Mouse (Mus musculus): ENCODE data around the gene Panx2. TPM values are rescaled to one million over a fixed set of nuclear protein-coding genes. Genes with fewer than 3 reads are reported as not detected.

The Panx2 gene
- not detected in 2 replicates for polyA plus RNA-seq (2015; fragmentation: Nextera tagmentation; extraction: Ambion mirVana)

GRCm38 (mm10) chr15:89059161-89059931 lies at the start of gene Panx2:
Gene Panx2 (plus strand): TSS chr15:89059734.
- Histone ChIP-seq H3K4me3 (replicated peaks) (peak within 1 kb of the TSS; percentile 43), H3K27ac (replicated peaks) (no peak within 1 kb of the TSS), H3K4me1 (replicated peaks) (peaks cover 8% of the 10 kb centered on the region; the same call in 1 of the 2 replicates), H3K9me3 (replicated peaks) (no peaks in the 10 kb centered on the region), H3K27me3 (peaks cover 85% of the 10 kb centered on the region), H3K9ac (no peak within 1 kb of the TSS), H3K4me2 (peak within 1 kb of the TSS; percentile 67), H3K36me3 (replicated peaks) (no peaks in the 10 kb centered on the region)
- WGBS (ENCODE audit: insufficient replicate concordance), result 3% methylated on average over 41 of the region's 57 CpGs
- no peak for ATAC-seq (ENCODE audit: insufficient read depth)

GRCm38 (mm10) chr15:89016722-89017121 lies 42.8 kb upstream of the Panx2 start:
- 55% methylated on average over 3 of the region's 3 CpGs for WGBS (ENCODE audit: insufficient replicate concordance)
- Histone ChIP-seq H3K9ac (no peak overlapping the region), H3K36me3 (replicated peaks) (no peaks in the 10 kb centered on the region), H3K9me3 (replicated peaks) (no peaks in the 10 kb centered on the region), H3K4me2 (no peak overlapping the region), H3K4me3 (replicated peaks) (no peak overlapping the region), H3K27me3 (no peaks in the 10 kb centered on the region), H3K4me1 (replicated peaks) (no peaks in the 10 kb centered on the region), H3K27ac (replicated peaks) (no peak overlapping the region)
- no peak for ATAC-seq (ENCODE audit: insufficient read depth)

- WGBS (ENCODE audit: insufficient replicate concordance), result 53% methylated on average over 7 of the region's 7 CpGs
- no peak overlapping the region for H3K9ac ChIP-seq
- no peak for ATAC-seq (ENCODE audit: insufficient read depth)
- no peak overlapping the region for H3K4me3 ChIP-seq (replicated peaks)
- H3K4me2 ChIP-seq, result no peak overlapping the region
- H3K9me3 ChIP-seq (replicated peaks), result no peaks in the 10 kb centered on the region
- no peaks in the 10 kb centered on the region for H3K27me3 ChIP-seq
- H3K4me1 ChIP-seq (replicated peaks), result no peaks in the 10 kb centered on the region
- no peak overlapping the region for H3K27ac ChIP-seq (replicated peaks)
- H3K36me3 ChIP-seq (replicated peaks), result no peaks in the 10 kb centered on the region
Observed at GRCm38 (mm10) chr15:89020085-89020484, 39.4 kb upstream of the Panx2 start.

- Histone ChIP-seq H3K4me2 (no peak overlapping the region), H3K9ac (no peak overlapping the region), H3K27me3 (no peaks in the 10 kb centered on the region), H3K27ac (replicated peaks) (no peak overlapping the region), H3K36me3 (replicated peaks) (no peaks in the 10 kb centered on the region), H3K4me3 (replicated peaks) (no peak overlapping the region), H3K9me3 (replicated peaks) (no peaks in the 10 kb centered on the region), H3K4me1 (replicated peaks) (no peaks in the 10 kb centered on the region)
- WGBS (ENCODE audit: insufficient replicate concordance), result 68% methylated on average over 7 of the region's 7 CpGs
- no peak for ATAC-seq (ENCODE audit: insufficient read depth)
Observed at GRCm38 (mm10) chr15:89020492-89020891, 39.0 kb upstream of the Panx2 start.

GRCm38 (mm10) chr15:89044381-89044780 lies 15.2 kb upstream of the Panx2 start:
- Histone ChIP-seq H3K9me3 (replicated peaks) (no peaks in the 10 kb centered on the region), H3K4me3 (replicated peaks) (no peak overlapping the region), H3K27ac (replicated peaks) (no peak overlapping the region), H3K36me3 (replicated peaks) (no peaks in the 10 kb centered on the region), H3K4me2 (no peak overlapping the region), H3K9ac (no peak overlapping the region), H3K4me1 (replicated peaks) (no peaks in the 10 kb centered on the region), H3K27me3 (no peaks in the 10 kb centered on the region)
- no peak for ATAC-seq (ENCODE audit: insufficient read depth)
- 65% methylated on average over 5 of the region's 5 CpGs for WGBS (ENCODE audit: insufficient replicate concordance)

GRCm38 (mm10) chr15:89046356-89046755 lies 13.2 kb upstream of the Panx2 start:
- no peak overlapping the region for H3K27ac ChIP-seq (replicated peaks)
- no peak overlapping the region for H3K4me3 ChIP-seq (replicated peaks)
- no peak overlapping the region for H3K9ac ChIP-seq
- no peaks in the 10 kb centered on the region for H3K4me1 ChIP-seq (replicated peaks)
- H3K4me2 ChIP-seq, result no peak overlapping the region
- H3K27me3 ChIP-seq, result no peaks in the 10 kb centered on the region
- H3K9me3 ChIP-seq (replicated peaks), result no peaks in the 10 kb centered on the region
- no peak for ATAC-seq (ENCODE audit: insufficient read depth)
- no peaks in the 10 kb centered on the region for H3K36me3 ChIP-seq (replicated peaks)
- 52% methylated on average over 4 of the region's 4 CpGs for WGBS (ENCODE audit: insufficient replicate concordance)

- Histone ChIP-seq H3K27ac (replicated peaks) (no peak overlapping the region), H3K36me3 (replicated peaks) (no peaks in the 10 kb centered on the region), H3K4me3 (replicated peaks) (no peak overlapping the region), H3K9ac (no peak overlapping the region), H3K4me2 (no peak overlapping the region), H3K9me3 (replicated peaks) (no peaks in the 10 kb centered on the region), H3K4me1 (replicated peaks) (0 out of 2 replicates have a peak, but pooled peaks cover 4% of the 10 kb centered on the region), H3K27me3 (peaks cover 49% of the 10 kb centered on the region)
- WGBS (ENCODE audit: insufficient replicate concordance), result 61% methylated on average over 7 of the region's 7 CpGs
- no peak for ATAC-seq (ENCODE audit: insufficient read depth)
Observed at GRCm38 (mm10) chr15:89054666-89055065, 4.9 kb upstream of the Panx2 start.

GRCm38 (mm10) chr15:89058736-89059135 lies 798 bp upstream of the Panx2 start:
- 31% methylated on average over 6 of the region's 6 CpGs for WGBS (ENCODE audit: insufficient replicate concordance)
- Histone ChIP-seq H3K4me3 (replicated peaks) (no peak overlapping the region), H3K9ac (no peak overlapping the region), H3K27me3 (peaks cover 79% of the 10 kb centered on the region), H3K4me2 (no peak overlapping the region), H3K4me1 (replicated peaks) (peaks cover 8% of the 10 kb centered on the region; the same call in 1 of the 2 replicates), H3K9me3 (replicated peaks) (no peaks in the 10 kb centered on the region), H3K36me3 (replicated peaks) (no peaks in the 10 kb centered on the region), H3K27ac (replicated peaks) (no peak overlapping the region)
- no peak for ATAC-seq (ENCODE audit: insufficient read depth)

GRCm38 (mm10) chr15:89060032-89060681 lies 623 bp downstream of the Panx2 start:
- 3% methylated on average over 47 of the region's 48 CpGs for WGBS (ENCODE audit: insufficient replicate concordance)
- Histone ChIP-seq H3K4me3 (replicated peaks) (peak overlapping the region; percentile 43), H3K9me3 (replicated peaks) (no peaks in the 10 kb centered on the region), H3K27me3 (peaks cover 90% of the 10 kb centered on the region), H3K9ac (no peak overlapping the region), H3K4me2 (peak overlapping the region; percentile 67), H3K4me1 (replicated peaks) (peaks cover 8% of the 10 kb centered on the region; the same call in 1 of the 2 replicates), H3K27ac (replicated peaks) (no peak overlapping the region), H3K36me3 (replicated peaks) (no peaks in the 10 kb centered on the region)
- no peak for ATAC-seq (ENCODE audit: insufficient read depth)

GRCm38 (mm10) chr15:89060811-89061460 lies 1.4 kb downstream of the Panx2 start:
- peaks cover 93% of the 10 kb centered on the region for H3K27me3 ChIP-seq

More at GRCm38 (mm10) chr15:89060811-89061460, 1.4 kb downstream of the Panx2 start:
- H3K9me3 ChIP-seq (replicated peaks), result no peaks in the 10 kb centered on the region
- ATAC-seq (ENCODE audit: insufficient read depth), result no peak
- peaks cover 8% of the 10 kb centered on the region; the same call in 1 of the 2 replicates for H3K4me1 ChIP-seq (replicated peaks)
- no peak overlapping the region for H3K9ac ChIP-seq
- 65% methylated on average over 12 of the region's 12 CpGs for WGBS (ENCODE audit: insufficient replicate concordance)
- H3K4me3 ChIP-seq (replicated peaks), result no peak overlapping the region
- H3K36me3 ChIP-seq (replicated peaks), result no peaks in the 10 kb centered on the region
- no peak overlapping the region for H3K27ac ChIP-seq (replicated peaks)
- H3K4me2 ChIP-seq, result no peak overlapping the region
